Mouse (Mus musculus) heart, adult 10 weeks (tissue): ENCODE results near the gene Gm3055. TPM values are rescaled to one million over a fixed set of nuclear protein-coding genes. Genes with fewer than 3 reads are reported as not detected.

Source experiments
- polyA plus RNA-seq: library from polyadenylated mRNA; stranded (reverse); fragments of 350-450 nt; fragmentation: Illumina TruSeq; extraction: RNeasy Lipid Tissue Mini Kit (QIAGEN cat#74804); gene quantifications from one replicate; pipeline ENCODE4 v1.2.3, GENCODE M21; 2014; ENCODE audit warnings: low read depth, low replicate concordance

Gene Gm3055
- 3.5 TPM for polyA plus RNA-seq

GRCm38 (mm10) chr10:81770506-81771403 lies at the start of gene Gm3055:
Gm3055 (minus strand) TSS chr10:81771161.

GRCm38 (mm10) chr10:81811899-81812298 lies 40.9 kb upstream of the Gm3055 start, which contains the start of gene Gm4767:
Gm4767 (plus strand) TSS chr10:81812186.

GRCm38 (mm10) chr10:81704531-81705301 lies 66.2 kb downstream of the Gm3055 start, which contains the start of gene Zfp433:
Zfp433 (plus strand) TSS chr10:81704825.

Other genes with a start within 250 kb of the Gm3055 start
- gene Gna15, start 246.9 kb downstream of the Gm3055 start, polyA plus RNA-seq: 2.3 TPM
- 52.1 TPM for gene Gna11, start 226.0 kb downstream of the Gm3055 start, polyA plus RNA-seq
- gene Aes, start 211.7 kb downstream of the Gm3055 start, polyA plus RNA-seq: 1,032 TPM
- 16.3 TPM for gene Tle2, start 196.6 kb downstream of the Gm3055 start, polyA plus RNA-seq
- gene Tle6, start 170.1 kb downstream of the Gm3055 start, polyA plus RNA-seq: 14.7 TPM
- 5.9 TPM for gene BC025920, start 164.9 kb downstream of the Gm3055 start, polyA plus RNA-seq
- gene Sirt6, start 143.4 kb downstream of the Gm3055 start, polyA plus RNA-seq: 8.1 TPM
- gene Ankrd24, start 142.6 kb downstream of the Gm3055 start, polyA plus RNA-seq: 19.0 TPM
- gene Gm10778, start 122.1 kb downstream of the Gm3055 start, polyA plus RNA-seq: 2.7 TPM
- gene Zfp433, start 66.3 kb downstream of the Gm3055 start, polyA plus RNA-seq: 4.7 TPM
- gene Gm4767, start 41.0 kb upstream of the Gm3055 start, polyA plus RNA-seq: 0.68 TPM
- 2.2 TPM for gene Gm32687, start 92.8 kb upstream of the Gm3055 start, polyA plus RNA-seq
- 0.50 TPM for gene Zfp781, start 159.3 kb upstream of the Gm3055 start, polyA plus RNA-seq